Mouse (Mus musculus): ENCODE results near the gene Pygl. TPM values are rescaled to one million over a fixed set of nuclear protein-coding genes. Genes with fewer than 3 reads are reported as not detected.

Pygl gene
- polyA plus RNA-seq, 1 experiment from 2014 or later = 8.9 TPM

- WGBS = 75% methylated on average over 15 of the region's 15 CpGs
- H3K9me3 ChIP-seq (replicated peaks; ENCODE audit: control insufficient read depth, low read length, poor library complexity, severe bottlenecking) = no peaks in the 10 kb centered on the region
- H3K9ac ChIP-seq (ENCODE audit: low read depth, low read length) = no peak overlapping the region
- H3K27ac ChIP-seq (ENCODE audit: low read length) = 0 out of 2 replicates have a peak overlapping the region, but pooled peaks have one; percentile 9
- peaks cover 5% of the 10 kb centered on the region for H3K4me1 ChIP-seq (ENCODE audit: control insufficient read depth, insufficient read depth, low read length)
- no peaks in the 10 kb centered on the region for H3K27me3 ChIP-seq (ENCODE audit: control insufficient read depth, insufficient read depth, low read depth, low read length)
- H3K4me3 ChIP-seq (ENCODE audit: low read depth, low read length) = no peak overlapping the region
- H3K4me2 ChIP-seq (ENCODE audit: low read length) = no peak overlapping the region
- no peak; the same call in 1 of the 2 replicates for ATAC-seq
- H3K36me3 ChIP-seq (ENCODE audit: control insufficient read depth, insufficient read depth, low read length) = no peaks in the 10 kb centered on the region
Measured at GRCm38 (mm10) chr12:70251210-70251884, 20.1 kb upstream of the Pygl start.

- Histone ChIP-seq H3K27me3 (ENCODE audit: control insufficient read depth, insufficient read depth, low read depth, low read length) (no peaks in the 10 kb centered on the region), H3K4me1 (ENCODE audit: control insufficient read depth, insufficient read depth, low read length) (peaks cover 5% of the 10 kb centered on the region), H3K9me3 (replicated peaks; ENCODE audit: control insufficient read depth, low read length, poor library complexity, severe bottlenecking) (no peaks in the 10 kb centered on the region), H3K4me2 (ENCODE audit: low read length) (no peak overlapping the region), H3K27ac (ENCODE audit: low read length) (peak overlapping the region; percentile 59), H3K36me3 (ENCODE audit: control insufficient read depth, insufficient read depth, low read length) (no peaks in the 10 kb centered on the region), H3K9ac (ENCODE audit: low read depth, low read length) (0 out of 2 replicates have a peak overlapping the region, but pooled peaks have one; percentile 18), H3K4me3 (ENCODE audit: low read depth, low read length) (no peak overlapping the region)
- no peak; the same call in 1 of the 2 replicates for ATAC-seq
- WGBS = 46% methylated on average over 10 of the region's 10 CpGs
Measured at GRCm38 (mm10) chr12:70249616-70250157, 18.4 kb upstream of the Pygl start.

- 0 out of 2 replicates have a peak, but pooled peaks have one; percentile 25 for ATAC-seq
- peak overlapping the region; percentile 54; the same call in 1 of the 2 replicates for H3K27ac ChIP-seq (ENCODE audit: low read length)
- 28% methylated on average over 15 of the region's 15 CpGs for WGBS
- H3K4me2 ChIP-seq (ENCODE audit: low read length) = no peak overlapping the region
- H3K27me3 ChIP-seq (ENCODE audit: control insufficient read depth, insufficient read depth, low read depth, low read length) = no peaks in the 10 kb centered on the region
- peaks cover 5% of the 10 kb centered on the region for H3K4me1 ChIP-seq (ENCODE audit: control insufficient read depth, insufficient read depth, low read length)
- no peak overlapping the region for H3K9ac ChIP-seq (ENCODE audit: low read depth, low read length)
- H3K9me3 ChIP-seq (replicated peaks; ENCODE audit: control insufficient read depth, low read length, poor library complexity, severe bottlenecking) = no peaks in the 10 kb centered on the region
- no peak overlapping the region for H3K4me3 ChIP-seq (ENCODE audit: low read depth, low read length)
- H3K36me3 ChIP-seq (ENCODE audit: control insufficient read depth, insufficient read depth, low read length) = no peaks in the 10 kb centered on the region
Measured at GRCm38 (mm10) chr12:70247683-70248474, 16.6 kb upstream of the Pygl start.

- no peak overlapping the region for H3K27ac ChIP-seq (ENCODE audit: low read length)
- H3K36me3 ChIP-seq (ENCODE audit: control insufficient read depth, insufficient read depth, low read length) = no peaks in the 10 kb centered on the region
- H3K4me3 ChIP-seq (ENCODE audit: low read depth, low read length) = no peak overlapping the region
- no peak overlapping the region for H3K9ac ChIP-seq (ENCODE audit: low read depth, low read length)
- H3K4me1 ChIP-seq (ENCODE audit: control insufficient read depth, insufficient read depth, low read length) = no peaks in the 10 kb centered on the region
- H3K9me3 ChIP-seq (replicated peaks; ENCODE audit: control insufficient read depth, low read length, poor library complexity, severe bottlenecking) = no peaks in the 10 kb centered on the region
- no peaks in the 10 kb centered on the region for H3K27me3 ChIP-seq (ENCODE audit: control insufficient read depth, insufficient read depth, low read depth, low read length)
- ATAC-seq = no peak
- 81% methylated on average over 7 of the region's 7 CpGs for WGBS
- H3K4me2 ChIP-seq (ENCODE audit: low read length) = no peak overlapping the region
Measured at GRCm38 (mm10) chr12:70242550-70242949, 11.3 kb upstream of the Pygl start.

- WGBS = 80% methylated on average over 5 of the region's 5 CpGs
- Histone ChIP-seq H3K4me1 (ENCODE audit: control insufficient read depth, insufficient read depth, low read length) (peaks cover 2% of the 10 kb centered on the region; the same call in 1 of the 2 replicates), H3K9me3 (replicated peaks; ENCODE audit: control insufficient read depth, low read length, poor library complexity, severe bottlenecking) (no peaks in the 10 kb centered on the region), H3K36me3 (ENCODE audit: control insufficient read depth, insufficient read depth, low read length) (no peaks in the 10 kb centered on the region), H3K4me3 (ENCODE audit: low read depth, low read length) (no peak overlapping the region), H3K4me2 (ENCODE audit: low read length) (no peak overlapping the region), H3K27me3 (ENCODE audit: control insufficient read depth, insufficient read depth, low read depth, low read length) (no peaks in the 10 kb centered on the region), H3K9ac (ENCODE audit: low read depth, low read length) (no peak overlapping the region), H3K27ac (ENCODE audit: low read length) (no peak overlapping the region)
- ATAC-seq = no peak
Measured at GRCm38 (mm10) chr12:70239741-70240140, 8.5 kb upstream of the Pygl start.

GRCm38 (mm10) chr12:70238604-70239003 is 7.3 kb upstream of the Pygl start:
- H3K4me2 ChIP-seq (ENCODE audit: low read length) = no peak overlapping the region
- no peaks in the 10 kb centered on the region for H3K9me3 ChIP-seq (replicated peaks; ENCODE audit: control insufficient read depth, low read length, poor library complexity, severe bottlenecking)
- H3K4me3 ChIP-seq (ENCODE audit: low read depth, low read length) = no peak overlapping the region
- H3K36me3 ChIP-seq (ENCODE audit: control insufficient read depth, insufficient read depth, low read length) = no peaks in the 10 kb centered on the region
- ATAC-seq = no peak
- 58% methylated on average over 8 of the region's 8 CpGs for WGBS
- no peak overlapping the region for H3K9ac ChIP-seq (ENCODE audit: low read depth, low read length)
- H3K27ac ChIP-seq (ENCODE audit: low read length) = no peak overlapping the region
- peaks cover 4% of the 10 kb centered on the region; the same call in 1 of the 2 replicates for H3K4me1 ChIP-seq (ENCODE audit: control insufficient read depth, insufficient read depth, low read length)
- no peaks in the 10 kb centered on the region for H3K27me3 ChIP-seq (ENCODE audit: control insufficient read depth, insufficient read depth, low read depth, low read length)

- H3K9ac ChIP-seq (ENCODE audit: low read depth, low read length) = peak overlapping the region; percentile 61
- H3K27me3 ChIP-seq (ENCODE audit: control insufficient read depth, insufficient read depth, low read depth, low read length) = no peaks in the 10 kb centered on the region
- no peaks in the 10 kb centered on the region for H3K36me3 ChIP-seq (ENCODE audit: control insufficient read depth, insufficient read depth, low read length)
- H3K9me3 ChIP-seq (replicated peaks; ENCODE audit: control insufficient read depth, low read length, poor library complexity, severe bottlenecking) = no peaks in the 10 kb centered on the region
- peak; percentile 88 for ATAC-seq
- H3K27ac ChIP-seq (ENCODE audit: low read length) = peak overlapping the region; percentile 26; the same call in 1 of the 2 replicates
- H3K4me1 ChIP-seq (ENCODE audit: control insufficient read depth, insufficient read depth, low read length) = peaks cover 6% of the 10 kb centered on the region; the same call in 1 of the 2 replicates
- H3K4me2 ChIP-seq (ENCODE audit: low read length) = peak overlapping the region; percentile 76
- 4% methylated on average over 13 of the region's 13 CpGs for WGBS
- peak overlapping the region; percentile 31 for H3K4me3 ChIP-seq (ENCODE audit: low read depth, low read length)
Measured at GRCm38 (mm10) chr12:70234938-70235484, 3.7 kb upstream of the Pygl start.

- peaks cover 6% of the 10 kb centered on the region; the same call in 1 of the 2 replicates for H3K4me1 ChIP-seq (ENCODE audit: control insufficient read depth, insufficient read depth, low read length)
- H3K4me2 ChIP-seq (ENCODE audit: low read length) = no peak overlapping the region; the same call in 1 of the 2 replicates
- no peak overlapping the region for H3K4me3 ChIP-seq (ENCODE audit: low read depth, low read length)
- no peak overlapping the region for H3K27ac ChIP-seq (ENCODE audit: low read length)
- H3K36me3 ChIP-seq (ENCODE audit: control insufficient read depth, insufficient read depth, low read length) = no peaks in the 10 kb centered on the region
- no peaks in the 10 kb centered on the region for H3K9me3 ChIP-seq (replicated peaks; ENCODE audit: control insufficient read depth, low read length, poor library complexity, severe bottlenecking)
- WGBS = 4% methylated on average over 6 of the region's 6 CpGs
- no peaks in the 10 kb centered on the region for H3K27me3 ChIP-seq (ENCODE audit: control insufficient read depth, insufficient read depth, low read depth, low read length)
- ATAC-seq = peak; percentile 87
- H3K9ac ChIP-seq (ENCODE audit: low read depth, low read length) = no peak overlapping the region
Measured at GRCm38 (mm10) chr12:70234411-70234810, 3.1 kb upstream of the Pygl start.
